Mouse (Mus musculus) embryonic fibroblast, embryonic 13.5 days (primary cell): ENCODE data around the gene Cphx2. TPM values are rescaled to one million over a fixed set of nuclear protein-coding genes. Genes with fewer than 3 reads are reported as not detected.
"Not testable (repeated sequence)": the region's sequence is repeated elsewhere in the genome, so short reads cannot be mapped to it uniquely, and the experiment has no call there.

Experiments used
- H3K27ac ChIP-seq: 2 replicates; pipeline ENCODE4 v1.5.1; 2012; ENCODE audit warnings: low read length, control low read depth, inconsistent platforms; ENCODE audit not compliant: insufficient read depth
- H3K4me1 ChIP-seq: 2 replicates; pipeline ENCODE4 v1.6.1; 2011; ENCODE audit warnings: low read length; ENCODE audit not compliant: control insufficient read depth, insufficient read depth
- H3K4me3 ChIP-seq: 2 replicates; pipeline ENCODE4 v1.5.1; 2011; ENCODE audit warnings: mild to moderate bottlenecking, control low read depth, low read length; ENCODE audit not compliant: insufficient read depth
- polyA plus RNA-seq: library from polyadenylated mRNA; stranded (reverse); fragments of >200 nt; gene quantifications from 2 replicates; pipeline ENCODE4 v1.2.4, GENCODE M21; 2011; ENCODE audit warnings: low read depth; ENCODE audit not compliant: missing spikeins, insufficient read length

Gene Cphx2
- polyA plus RNA-seq, 1 experiment: not detected

DNA sequence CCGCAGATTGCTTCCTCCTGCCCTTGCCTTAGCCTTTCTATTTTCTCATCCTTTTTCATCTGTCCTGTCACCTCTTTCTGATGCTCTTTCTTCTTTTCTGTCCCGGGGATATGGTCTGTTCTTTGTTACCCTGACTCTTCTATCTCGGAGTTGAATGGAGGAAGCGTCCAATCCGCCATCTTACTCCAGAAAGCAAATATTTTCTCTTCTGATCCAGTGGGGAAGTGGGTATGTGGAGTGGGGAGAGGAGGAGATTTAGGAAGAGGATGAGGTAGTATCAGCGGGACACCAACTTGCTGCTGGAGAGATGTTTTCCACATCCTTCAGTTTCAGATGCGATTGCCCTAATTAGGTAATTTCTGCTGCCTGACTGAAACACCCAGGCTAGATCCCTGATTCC, 37.8 kb downstream of the Cphx2 start:
- H3K4me3 ChIP-seq, H3K27ac ChIP-seq: not testable (repeated sequence)

More for the DNA sequence above, 37.8 kb downstream of the Cphx2 start:
- H3K4me1 ChIP-seq: not testable (repeated sequence)

Other genes starting within 250 kb of the Cphx2 start
- 29.5 and 31.7 TPM in 2 replicates for gene Anxa11, start 239.4 kb upstream of the Cphx2 start, polyA plus RNA-seq
- gene Plac9a, start 178.4 kb upstream of the Cphx2 start, polyA plus RNA-seq: 1.9 and 4.5 TPM in 2 replicates
- 0.68 and 4.0 TPM in 2 replicates for gene Tmem254a, start 153.8 kb upstream of the Cphx2 start, polyA plus RNA-seq
- gene Cphx1, start 143.2 kb upstream of the Cphx2 start, polyA plus RNA-seq: not detected in 2 replicates
- 0.22 and 1.2 TPM in 2 replicates for gene Duxbl1, start 102.9 kb upstream of the Cphx2 start, polyA plus RNA-seq
- 0.93 and 0.99 TPM in 2 replicates for gene Gm9780, start 38.8 kb upstream of the Cphx2 start, polyA plus RNA-seq
- 9.6 and 18.9 TPM in 2 replicates for gene Tmem254c, start 14.2 kb upstream of the Cphx2 start, polyA plus RNA-seq
- not detected in 2 replicates for gene Cphx3, start 781 bp downstream of the Cphx2 start, polyA plus RNA-seq
- not detected in 2 replicates for gene Duxbl2, start 36.8 kb downstream of the Cphx2 start, polyA plus RNA-seq
- gene Plac9b, start 101.0 kb downstream of the Cphx2 start, polyA plus RNA-seq: 12.0 and 12.2 TPM in 2 replicates
- 16.4 and 21.7 TPM in 2 replicates for gene Tmem254b, start 125.5 kb downstream of the Cphx2 start, polyA plus RNA-seq
- 0.47 TPM in 1 of 2 replicates, not detected in the other for gene Duxbl3, start 176.4 kb downstream of the Cphx2 start, polyA plus RNA-seq